Mouse (Mus musculus) gastrocnemius, postnatal 25 days (tissue): Measurements from ENCODE around the gene Gm20388. TPM values are rescaled to one million over a fixed set of nuclear protein-coding genes. Genes with fewer than 3 reads are reported as not detected.

Source experiments
- DNase-seq: peaks from one replicate; pipeline ENCODE4 v3.0.0; 2022
- total RNA-seq, 2 experiments: library from RNA; stranded (reverse); gene quantifications; 1 replicate in 1 of 2; 2 replicates in 1 of 2; pipeline ENCODE4 v1.2.3; 2021

Gm20388 gene
- total RNA-seq, 2 experiments from 2014 or later = 6.7 TPM; not detected in 1

GRCm38 (mm10) chr8:124346852-124347523 lies 4436.3 kb downstream of the Gm20388 start:
- no peak for DNase-seq

- DNase-seq = no peak
Measured at GRCm38 (mm10) chr8:124348087-124348486, 4437.4 kb downstream of the Gm20388 start.

- no peak for DNase-seq
Measured at GRCm38 (mm10) chr8:124349663-124350062, 4439.0 kb downstream of the Gm20388 start.

- no peak for DNase-seq
Measured at GRCm38 (mm10) chr8:124351636-124352035, 4441.0 kb downstream of the Gm20388 start.

- no peak for DNase-seq
Measured at GRCm38 (mm10) chr8:124360911-124361310, 4450.3 kb downstream of the Gm20388 start.

GRCm38 (mm10) chr8:124361773-124362427 lies 4451.3 kb downstream of the Gm20388 start:
- DNase-seq = no peak

DNA sequence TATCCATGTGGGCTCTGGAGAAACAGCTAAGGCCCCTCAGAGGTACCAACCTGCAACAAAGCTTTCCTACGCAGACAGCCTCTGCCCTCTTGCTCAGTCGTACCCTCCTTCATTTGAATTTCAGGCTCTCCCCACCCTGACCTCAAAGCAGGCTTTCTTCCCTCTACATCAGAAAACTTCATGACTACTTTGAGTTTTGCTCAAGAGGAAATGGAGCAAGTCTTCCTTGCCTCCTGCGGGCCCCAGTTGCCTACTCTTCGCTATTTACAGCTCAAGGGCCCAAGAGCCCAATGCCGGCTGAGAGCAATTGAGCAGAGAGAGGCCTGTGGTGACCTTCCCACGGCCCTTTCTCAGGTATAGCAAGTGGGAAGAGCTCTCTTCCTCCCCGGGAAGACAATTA lies 4451.9 kb downstream of the Gm20388 start:
- no peak for DNase-seq

- no peak for DNase-seq
Measured at GRCm38 (mm10) chr8:124363337-124363736, 4452.7 kb downstream of the Gm20388 start.

- DNase-seq = no peak
Measured at GRCm38 (mm10) chr8:124368213-124368612, 4457.6 kb downstream of the Gm20388 start.

DNA sequence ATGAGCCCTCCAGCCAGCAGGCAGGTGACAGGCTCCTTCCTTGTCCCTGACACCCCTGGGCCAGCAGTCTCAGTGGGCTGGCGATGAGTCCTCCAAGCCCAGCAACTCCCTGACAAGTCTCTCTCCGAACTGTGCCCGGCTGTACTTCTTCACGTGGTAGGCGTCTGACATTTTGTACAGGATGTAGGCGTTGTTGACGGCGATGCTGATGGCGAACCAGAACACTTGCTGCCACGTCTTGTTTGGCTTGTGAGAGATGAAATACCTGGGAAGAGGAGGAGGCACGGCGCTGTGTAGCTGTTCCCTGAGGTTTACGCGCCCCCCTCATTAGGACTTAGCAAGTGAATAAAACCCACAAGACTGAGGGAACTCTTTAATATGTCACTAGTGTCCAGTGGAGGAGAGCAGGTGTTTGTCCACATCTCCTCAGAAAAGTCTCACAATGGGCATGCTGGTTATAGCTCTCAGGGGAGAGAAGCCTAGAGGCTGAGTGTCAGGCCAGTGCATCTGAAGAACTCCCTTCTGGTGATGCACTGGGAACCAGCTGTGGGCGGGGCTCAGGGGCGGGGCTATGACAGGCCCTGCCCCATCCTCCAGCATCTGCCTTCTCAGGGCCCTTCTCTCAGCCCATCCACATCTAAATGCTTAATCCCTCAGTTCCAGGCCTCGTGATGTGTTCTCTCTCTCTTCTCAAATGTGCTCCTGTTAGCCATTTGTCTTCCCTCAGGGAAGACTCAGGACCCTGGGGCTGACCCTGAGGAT lies 4460.0 kb downstream of the Gm20388 start:
- no peak for DNase-seq

GRCm38 (mm10) chr8:124371410-124372123 lies 4460.9 kb downstream of the Gm20388 start:
- no peak for DNase-seq

GRCm38 (mm10) chr8:124373753-124374152 lies 4463.1 kb downstream of the Gm20388 start:
- DNase-seq = no peak

- no peak for DNase-seq
Measured at GRCm38 (mm10) chr8:124375168-124375567, 4464.5 kb downstream of the Gm20388 start.

DNA sequence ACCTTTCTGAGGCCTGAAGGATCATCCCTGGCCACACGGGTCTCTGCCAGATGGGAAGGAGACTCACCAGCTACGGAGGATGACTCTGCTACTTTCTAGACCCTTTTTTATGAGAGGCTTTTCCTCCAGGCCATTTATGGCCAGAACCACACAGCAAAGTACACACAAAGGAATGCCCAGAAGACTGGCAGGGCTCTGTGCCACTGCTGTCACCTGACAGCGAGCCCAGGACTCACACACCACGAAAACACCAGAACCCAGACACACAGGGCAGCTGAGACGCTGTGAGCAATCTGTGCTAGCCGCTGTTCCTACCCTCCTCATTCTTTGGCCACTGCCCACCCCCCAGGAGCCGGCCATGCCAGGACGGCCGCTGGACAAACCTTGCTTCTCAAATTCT lies 4465.1 kb downstream of the Gm20388 start:
- DNase-seq = no peak

GRCm38 (mm10) chr8:124376406-124376805 lies 4465.8 kb downstream of the Gm20388 start:
- no peak for DNase-seq

DNA sequence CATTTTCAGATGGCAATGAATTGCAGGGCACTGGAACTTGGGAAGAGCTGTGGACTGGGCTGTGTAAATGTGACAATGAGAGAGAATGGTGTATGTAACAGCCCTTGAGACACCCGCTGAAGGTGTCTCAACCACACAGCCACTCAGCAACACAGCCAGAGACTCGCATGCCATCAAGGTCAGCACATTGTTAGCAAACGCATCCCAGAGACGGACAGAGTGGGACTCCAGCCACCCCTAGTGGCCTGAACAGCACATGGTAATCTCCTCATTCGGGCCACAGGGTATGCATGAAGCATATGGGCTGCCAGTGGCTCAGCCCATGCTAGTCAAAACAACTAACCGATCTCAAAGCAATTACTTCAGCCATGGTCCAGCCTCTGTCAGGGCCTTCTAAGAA lies 4468.6 kb downstream of the Gm20388 start:
- no peak for DNase-seq

DNA sequence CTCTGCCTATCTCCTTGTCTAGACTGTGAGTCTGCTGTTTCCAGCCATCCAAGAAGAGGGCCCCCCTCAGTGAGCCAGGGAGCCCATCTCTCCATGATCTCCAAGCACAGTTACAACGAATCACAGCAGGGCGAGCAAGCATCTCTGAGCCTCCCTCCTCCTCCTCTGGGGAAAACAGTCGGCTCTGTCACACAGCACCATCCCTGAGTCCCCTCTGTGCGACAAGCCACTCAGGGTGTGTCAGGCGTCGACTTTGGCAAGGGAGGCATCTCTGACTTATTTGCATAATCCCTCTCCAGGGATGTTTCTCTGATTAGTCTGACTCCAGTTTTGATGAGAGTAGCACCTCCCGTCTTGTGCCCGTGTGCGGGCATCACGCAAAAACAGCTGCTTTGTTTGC lies 4471.6 kb downstream of the Gm20388 start:
- DNase-seq = no peak

DNA sequence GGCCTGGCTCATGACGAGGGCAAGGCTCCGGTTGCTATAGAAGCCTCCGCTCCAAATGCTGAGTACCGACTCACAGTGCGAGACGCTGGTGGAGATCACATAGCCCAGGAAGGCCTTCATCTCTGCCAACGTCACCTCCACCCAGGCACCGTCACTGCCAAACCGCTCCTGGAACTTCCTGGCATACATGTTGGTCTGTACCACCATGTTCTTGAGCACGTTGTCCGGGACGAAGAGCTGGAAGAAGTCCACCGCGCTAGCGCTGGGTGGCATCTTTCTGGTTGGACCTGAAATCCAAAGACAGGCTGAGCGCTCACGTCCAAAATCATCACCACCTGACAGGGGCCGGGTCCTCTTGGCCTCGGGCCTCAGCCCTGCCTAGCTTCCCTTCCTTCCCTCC lies 4473.7 kb downstream of the Gm20388 start:
- DNase-seq = no peak

GRCm38 (mm10) chr8:124386225-124386899 lies 4475.7 kb downstream of the Gm20388 start:
- no peak for DNase-seq

DNA sequence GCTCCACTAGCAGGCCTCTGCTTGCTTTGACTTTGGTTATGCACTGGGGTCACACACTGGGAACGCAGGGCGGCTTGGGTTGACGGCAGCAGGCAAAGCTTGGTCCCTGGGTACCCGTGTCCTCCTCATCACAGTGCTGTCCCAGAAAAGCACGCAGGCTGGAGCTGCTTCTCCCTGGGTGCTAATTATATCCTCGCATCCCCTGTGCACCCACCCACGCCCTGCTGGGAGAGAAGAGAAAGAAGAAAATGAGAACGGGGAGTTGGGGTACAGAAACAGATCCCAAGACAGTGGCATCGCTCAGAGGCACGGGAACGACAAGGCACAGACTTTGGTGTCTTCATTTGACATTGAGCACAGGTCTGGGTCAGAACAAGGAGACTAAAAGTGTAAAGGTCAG lies 4478.9 kb downstream of the Gm20388 start:
- DNase-seq = no peak

DNA sequence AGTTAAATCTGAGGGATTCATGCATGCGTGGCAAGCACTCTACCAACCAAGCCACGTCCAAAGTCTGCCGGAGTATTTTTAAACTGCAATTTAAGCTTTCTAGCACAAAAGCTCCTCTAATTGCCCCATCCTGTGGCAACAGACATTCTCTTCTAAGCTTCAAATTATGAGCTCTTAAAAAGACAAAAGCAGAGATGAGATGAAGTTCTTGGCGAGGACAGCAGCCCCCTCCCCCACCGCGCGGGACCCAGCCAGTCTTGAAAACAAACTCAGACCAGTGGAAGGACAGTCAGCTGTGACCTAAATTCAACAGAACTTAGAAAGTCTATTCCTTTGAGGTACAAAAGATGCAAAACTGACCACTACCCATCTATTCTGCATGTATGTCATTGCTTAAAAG lies 4480.6 kb downstream of the Gm20388 start:
- DNase-seq = no peak
